Mouse (Mus musculus): ENCODE data around the gene Yipf4. TPM values are rescaled to one million over a fixed set of nuclear protein-coding genes. Genes with fewer than 3 reads are reported as not detected.

Gene Yipf4
- total RNA-seq, 1 experiment from 2014 or later: 115 TPM

DNA sequence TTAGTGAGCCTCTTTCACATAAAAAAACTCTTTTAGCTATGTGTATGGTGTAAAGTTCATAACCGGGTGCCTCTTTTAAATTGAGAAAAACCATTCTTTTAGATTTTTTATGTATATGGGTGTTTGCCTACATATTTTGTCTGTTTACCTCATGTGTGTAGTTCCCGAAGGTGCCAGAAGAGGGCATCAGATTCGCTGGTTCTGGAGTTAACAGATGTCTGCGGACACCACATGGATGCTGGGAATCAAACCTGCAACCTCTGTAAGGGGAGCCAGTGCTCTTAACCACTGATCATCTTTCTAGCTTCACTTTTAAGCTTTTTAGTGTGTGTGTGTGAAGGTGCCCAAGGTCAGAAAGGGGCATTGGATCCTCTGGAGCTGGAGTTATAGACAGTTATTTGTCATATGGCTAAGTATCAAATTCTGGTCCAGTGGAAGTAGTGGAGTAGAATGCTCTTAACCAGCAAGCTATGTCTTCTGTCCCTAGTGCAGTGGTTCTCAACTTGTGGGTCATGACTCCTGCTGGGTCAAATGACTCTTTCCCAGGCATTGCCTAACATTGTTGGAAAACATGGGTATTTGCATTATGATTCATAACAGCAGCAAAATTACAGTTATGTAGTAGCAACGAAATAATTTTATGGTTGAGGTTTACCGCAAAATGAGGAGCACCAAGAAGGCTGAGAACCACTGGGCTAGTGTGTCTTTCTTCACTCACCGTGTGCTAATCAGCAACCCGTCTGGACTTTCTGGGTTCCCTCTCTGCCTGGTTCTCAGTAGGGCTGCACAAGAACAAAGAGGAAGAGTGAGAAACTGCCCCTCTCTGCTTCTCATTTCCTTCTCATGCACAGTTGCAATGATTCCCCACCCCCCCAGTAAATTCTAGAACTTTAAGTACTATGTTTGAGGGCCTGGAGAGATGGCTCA, 33.8 kb downstream of the Yipf4 start:
- DNase-seq: no peak

GRCm38 (mm10) chr17:74526117-74526516, 36.8 kb downstream of the Yipf4 start:
- DNase-seq: no peak

DNA sequence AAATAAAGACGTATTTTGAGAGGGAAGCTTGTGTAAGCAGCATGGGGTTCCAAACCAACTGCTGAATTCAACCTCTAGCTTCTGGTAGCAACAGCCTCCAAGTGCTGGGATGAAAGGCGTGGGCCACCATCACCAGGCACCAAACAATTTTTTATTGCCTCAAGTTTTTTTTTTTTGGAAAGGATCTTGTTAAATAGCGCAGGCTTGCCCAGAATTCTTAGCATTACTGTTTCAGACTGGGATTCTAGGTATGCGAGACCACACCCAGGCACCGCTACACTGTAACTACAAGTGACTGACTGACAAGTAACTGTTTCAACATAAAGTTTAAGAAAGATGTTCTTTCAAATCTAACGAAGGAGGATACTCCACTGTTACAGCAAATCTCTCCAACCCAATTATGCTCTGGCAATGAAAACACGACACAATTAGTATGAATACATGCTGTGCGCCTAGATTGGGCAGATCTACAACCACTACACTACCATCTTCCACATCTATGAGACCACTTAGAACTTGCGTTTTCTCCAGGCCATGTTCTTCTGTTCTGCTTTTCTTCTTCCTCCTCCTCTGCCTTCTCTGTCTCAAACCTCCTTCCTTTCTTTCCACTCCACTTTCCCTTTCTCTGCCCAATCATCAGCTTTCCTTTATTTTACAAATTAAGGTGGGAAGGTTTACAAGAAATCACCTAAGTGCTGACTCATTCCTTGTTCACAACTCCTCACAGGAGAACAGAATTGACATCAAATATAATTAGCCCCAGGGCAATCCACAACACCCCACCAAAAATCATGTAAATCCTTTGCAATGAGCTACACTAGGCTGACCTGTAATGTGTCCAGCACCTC, 37.7 kb downstream of the Yipf4 start:
- peak; percentile 7 for DNase-seq

- peak; percentile 100 for DNase-seq
Observed at GRCm38 (mm10) chr17:74527729-74528607, 38.7 kb downstream of the Yipf4 start, which contains the start of gene Birc6. Gene Birc6 (plus strand): TSS chr17:74528295.

DNA sequence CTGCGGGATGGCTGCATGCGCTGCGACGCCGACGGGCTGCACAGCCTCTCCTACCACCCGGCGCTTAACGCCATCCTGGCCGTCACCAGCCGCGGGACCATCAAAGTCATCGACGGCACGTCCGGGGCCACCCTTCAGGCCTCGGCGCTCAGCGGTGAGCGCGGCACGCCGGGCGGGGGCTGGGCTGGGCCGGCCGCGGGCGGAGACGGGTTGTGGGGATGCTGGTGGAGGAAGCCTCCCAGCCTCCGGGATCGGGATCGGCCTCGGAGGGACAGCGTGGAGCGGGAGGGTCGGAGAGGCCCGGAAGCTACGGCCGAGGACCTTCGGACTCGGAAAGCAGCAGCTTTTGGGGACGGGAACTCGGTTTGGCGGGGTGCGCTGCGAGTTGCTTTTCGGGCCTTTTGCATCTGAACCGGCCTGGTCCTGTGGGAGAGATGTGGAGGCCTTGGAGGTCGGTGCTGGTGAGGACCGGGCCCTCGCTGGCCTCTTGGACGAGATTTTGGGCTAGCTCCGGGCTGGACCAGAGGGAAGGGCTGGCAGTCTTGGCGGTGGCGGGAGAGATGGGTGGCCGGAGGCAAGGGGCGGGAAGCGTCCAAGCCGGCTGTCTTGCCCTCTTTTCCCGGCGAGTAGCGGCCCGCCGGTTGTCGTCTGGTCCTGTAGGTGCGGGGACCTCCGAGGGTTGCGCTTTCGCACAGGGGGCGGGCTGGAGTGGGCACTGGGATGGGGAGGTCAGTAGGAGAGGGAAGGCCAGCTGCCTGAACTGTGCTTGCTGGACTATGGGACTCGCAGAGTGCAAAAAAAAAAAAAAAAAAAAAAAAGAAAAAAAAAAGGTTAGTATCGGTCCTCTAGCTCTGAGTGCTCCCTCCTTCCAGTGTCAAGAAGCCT, 39.6 kb downstream of the Yipf4 start:
- DNase-seq: peak; percentile 82

GRCm38 (mm10) chr17:74529533-74529824, 40.2 kb downstream of the Yipf4 start:
- no peak for DNase-seq

DNA sequence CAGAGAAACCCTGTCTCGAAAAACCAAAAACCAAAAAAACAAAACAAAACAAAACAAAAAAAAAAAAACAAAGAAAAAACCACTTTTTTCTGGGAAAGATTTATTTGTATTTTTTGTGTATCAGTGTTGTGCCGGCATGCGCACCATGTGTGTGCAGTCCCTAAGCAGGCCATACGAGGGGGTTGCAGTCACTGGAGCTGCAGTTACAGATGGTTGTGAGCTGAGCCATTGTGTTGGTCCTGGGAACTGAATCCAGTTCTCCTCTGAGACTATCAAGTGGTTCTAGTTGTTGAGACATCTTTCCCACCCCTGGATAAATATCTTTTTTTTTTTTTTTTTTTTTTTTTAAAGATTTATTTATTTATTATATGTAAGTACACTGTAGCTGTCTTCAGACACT, 45.7 kb downstream of the Yipf4 start:
- DNase-seq: no peak

DNA sequence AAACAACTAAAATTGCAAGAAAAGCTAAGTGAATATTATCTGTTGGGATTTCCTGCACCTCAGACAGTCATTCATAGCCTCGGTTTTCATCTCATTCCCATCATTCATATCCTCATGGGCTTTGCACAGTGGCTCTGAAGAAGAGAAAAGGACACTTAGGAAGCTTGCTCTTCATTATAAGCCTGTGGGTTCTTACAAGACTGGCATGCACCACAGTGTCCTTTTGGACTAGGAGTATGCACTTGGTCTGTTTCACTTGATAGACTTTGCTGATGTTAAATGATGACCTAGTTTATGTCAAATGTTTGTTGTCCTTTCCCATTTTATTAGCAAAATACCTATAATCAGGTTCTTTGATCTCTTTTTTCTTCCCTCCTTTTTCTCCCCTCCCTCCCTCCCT, 48.2 kb downstream of the Yipf4 start:
- DNase-seq: no peak

GRCm38 (mm10) chr17:74543615-74544014, 54.3 kb downstream of the Yipf4 start:
- no peak for DNase-seq

Other genes with a start within 250 kb of the Yipf4 start
- 88.5 and 102 TPM in 2 replicates for gene Memo1, start 194.0 kb upstream of the Yipf4 start, total RNA-seq (2021)
- 89.7 and 95.2 TPM in 2 replicates for gene Dpy30, start 165.5 kb upstream of the Yipf4 start, total RNA-seq (2021)
- gene Spast, start 150.5 kb upstream of the Yipf4 start, total RNA-seq (2021): 35.5 and 38.1 TPM in 2 replicates
- 22.5 and 24.3 TPM in 2 replicates for gene Slc30a6, start 93.9 kb upstream of the Yipf4 start, total RNA-seq (2021)
- gene Nlrc4, start 30.4 kb upstream of the Yipf4 start, total RNA-seq (2021): 0.26 and 0.86 TPM in 2 replicates
- 118 and 119 TPM in 2 replicates for gene Birc6, start 38.8 kb downstream of the Yipf4 start, total RNA-seq (2021)
- gene Ttc27, start 228.2 kb downstream of the Yipf4 start, total RNA-seq (2021): 21.0 and 23.5 TPM in 2 replicates